Comparison of ENCODE assay signal across 8 mouse cellular contexts in the genomic region with DNA sequence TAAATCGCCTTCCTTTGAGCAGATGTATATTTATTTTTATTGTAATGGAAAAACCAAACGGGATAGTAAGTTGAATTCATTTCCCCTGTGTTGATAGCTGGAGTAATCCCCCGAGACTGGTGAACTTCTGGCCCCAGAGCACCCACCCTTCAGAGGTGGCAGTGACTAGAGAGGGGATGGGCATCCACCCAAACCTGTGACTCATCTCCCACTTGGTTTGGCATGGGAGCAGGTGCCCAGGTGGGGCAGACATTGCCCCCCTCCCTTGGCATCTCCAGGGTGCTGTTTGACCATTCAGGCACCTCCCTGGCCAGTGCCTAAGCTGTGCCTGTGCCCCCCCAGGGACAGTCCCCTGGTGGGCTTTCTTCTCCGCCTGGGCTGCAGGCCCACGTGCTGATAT. TPM values are rescaled to one million over a fixed set of nuclear protein-coding genes. Genes with fewer than 3 reads are reported as not detected.
DNase-seq lines count a peak whose midpoint lies in the region; ATAC-seq and TF ChIP-seq lines count a peak whose summit lies in the region.

No protein-coding gene starts in this region.

- no peaks in the 10 kb centered on the region for H3K27me3 ChIP-seq in kidney, embryonic 14.5 days (ENCODE audit: control insufficient read depth, insufficient read depth, low read length)
- peaks cover 12% of the 10 kb centered on the region for H3K27me3 ChIP-seq in forebrain, embryonic 15.5 days
- peaks cover 14% of the 10 kb centered on the region for H3K27me3 ChIP-seq in liver, postnatal 0 days (ENCODE audit: insufficient read depth, low read length)

- peak overlapping the region; percentile 99; the same call in 1 of the 2 replicates for H3K9ac ChIP-seq in kidney, embryonic 14.5 days (ENCODE audit: low read depth, low read length)
- peak overlapping the region; percentile 99 for H3K9ac ChIP-seq in forebrain, embryonic 15.5 days (replicated peaks)
- no peak overlapping the region for H3K9ac ChIP-seq in liver, postnatal 0 days (replicated peaks)

- no peak for TF ChIP-seq CTCF in liver, postnatal 0 days (IDR thresholded peaks at IDR 0.05; ENCODE audit: low read depth)

- no peak for ATAC-seq in kidney, embryonic 14.5 days (ENCODE audit: low FRiP score, low TSS enrichment)
- no peak for ATAC-seq in forebrain, embryonic 15.5 days (replicated peaks)
- ATAC-seq in liver, postnatal 0 days, result no peak

- H3K4me3 ChIP-seq in kidney, embryonic 14.5 days (ENCODE audit: low read length), result peak overlapping the region; percentile 98; the same call in 1 of the 2 replicates
- peak overlapping the region; percentile 98 for H3K4me3 ChIP-seq in forebrain, embryonic 15.5 days
- no peak overlapping the region for H3K4me3 ChIP-seq in liver, postnatal 0 days (ENCODE audit: low read depth, low read length)

- H3K27ac ChIP-seq in kidney, embryonic 14.5 days (ENCODE audit: low read depth, low read length), result no peak overlapping the region; the same call in 1 of the 2 replicates
- peak overlapping the region; percentile 98 for H3K27ac ChIP-seq in forebrain, embryonic 15.5 days (replicated peaks)
- H3K27ac ChIP-seq in liver, postnatal 0 days (ENCODE audit: low read depth), result no peak overlapping the region

- peaks cover 6% of the 10 kb centered on the region; the same call in 1 of the 2 replicates for H3K36me3 ChIP-seq in kidney, embryonic 14.5 days (ENCODE audit: control insufficient read depth, insufficient read depth, low read length)
- H3K36me3 ChIP-seq in forebrain, embryonic 15.5 days, result no peaks in the 10 kb centered on the region
- H3K36me3 ChIP-seq in liver, postnatal 0 days (replicated peaks; ENCODE audit: insufficient read depth, low read length), result 0 out of 2 replicates have a peak, but pooled peaks cover 2% of the 10 kb centered on the region

- no peak for TF ChIP-seq EP300 in liver, postnatal 0 days (IDR thresholded peaks at IDR 0.05; ENCODE audit: low read depth)

- DNase-seq in kidney, postnatal 36 days, result no peak
- DNase-seq in cerebellum, adult 18-20 months, result peak; percentile 64 to 65
- DNase-seq in liver, postnatal 0 days, result no peak
- no peak for DNase-seq in frontal cortex, postnatal 25 days (ENCODE audit: low spot score in 2 of 2)
- no peak for DNase-seq in right cerebral cortex, adult 2 months (ENCODE audit: low spot score in 2 of 2)
- no peak for DNase-seq in lung, postnatal 4 days

- H3K4me2 ChIP-seq in kidney, embryonic 14.5 days (replicated peaks; ENCODE audit: low read depth, low read length), result peak overlapping the region; percentile 88
- H3K4me2 ChIP-seq in forebrain, embryonic 15.5 days (replicated peaks), result peak overlapping the region; percentile 94
- peak overlapping the region; percentile 95; the same call in 1 of the 2 replicates for H3K4me2 ChIP-seq in liver, postnatal 0 days (ENCODE audit: low read depth, low read length)

- H3K4me1 ChIP-seq in kidney, embryonic 14.5 days (ENCODE audit: control insufficient read depth, insufficient read depth, low read length), result peaks cover 58% of the 10 kb centered on the region
- H3K4me1 ChIP-seq in forebrain, embryonic 15.5 days, result peaks cover 72% of the 10 kb centered on the region
- peaks cover 20% of the 10 kb centered on the region for H3K4me1 ChIP-seq in liver, postnatal 0 days (ENCODE audit: insufficient read depth)

- H3K9me3 ChIP-seq in kidney, embryonic 14.5 days (ENCODE audit: control insufficient read depth, low read length), result no peaks in the 10 kb centered on the region
- H3K9me3 ChIP-seq in forebrain, embryonic 15.5 days, result no peaks in the 10 kb centered on the region
- H3K9me3 ChIP-seq in liver, postnatal 0 days (ENCODE audit: low read length), result no peaks in the 10 kb centered on the region

- 29% methylated on average over 5 of the region's 5 CpGs for WGBS in kidney, embryonic 14.5 days
- WGBS in forebrain, embryonic 15.5 days, result 29% methylated on average over 5 of the region's 5 CpGs
- WGBS in liver, postnatal 0 days (ENCODE audit: insufficient replicate concordance), result 38% methylated on average over 5 of the region's 5 CpGs

RNA-seq across cellular contexts. Expression of a gene that starts 3.0 kb away (rescaled TPM):
- polyA plus RNA-seq in kidney, embryonic 14.5 days (2014; fragmentation: Nextera tagmentation; extraction: Ambion mirVana), result 11.3 and 12.1 TPM in 2 replicates
- 14.2 and 17.0 TPM in 2 replicates for polyA plus RNA-seq in forebrain, embryonic 15.5 days (2015; fragmentation: Nextera tagmentation; extraction: Ambion mirVana)
- 0.76 and 0.87 TPM in 2 replicates for polyA plus RNA-seq in liver, postnatal 0 days (2015; fragmentation: Nextera tagmentation; extraction: Ambion mirVana)

RNA-seq across cellular contexts. Expression of a gene that starts 40.2 kb away (rescaled TPM):
- 0.23 and 0.45 TPM in 2 replicates for polyA plus RNA-seq in kidney, embryonic 14.5 days (2014; fragmentation: Nextera tagmentation; extraction: Ambion mirVana)
- polyA plus RNA-seq in forebrain, embryonic 15.5 days (2015; fragmentation: Nextera tagmentation; extraction: Ambion mirVana), result 0.06 TPM in 1 of 2 replicates, not detected in the other
- polyA plus RNA-seq in liver, postnatal 0 days (2015; fragmentation: Nextera tagmentation; extraction: Ambion mirVana), result 3.8 and 4.0 TPM in 2 replicates

Comparison
In these comparisons a context has a peak if more than half of its experiments do, and no peak if none do; other contexts are left out.
1. DNase-seq: peak in cerebellum, adult 18-20 months (2 of 2); none in kidney, postnatal 36 days (0 of 2), liver, postnatal 0 days (single experiment), frontal cortex, postnatal 25 days (0 of 2), right cerebral cortex, adult 2 months (0 of 2) and lung, postnatal 4 days (0 of 2).
2. Peak in every context shown above with its lines, with median percentiles within 50 percentile points of each other: H3K4me2 ChIP-seq.